Mouse (Mus musculus): Measurements from ENCODE around the gene Tmem203. TPM values are rescaled to one million over a fixed set of nuclear protein-coding genes. Genes with fewer than 3 reads are reported as not detected.

Gene Tmem203
- total and polyA plus RNA-seq, 3 experiments = 21.2 to 28.3 (median 21.5) TPM

GRCm38 (mm10) chr2:25267241-25267640, 12.0 kb downstream of the Tmem203 start:
- no peaks in the 10 kb centered on the region for H3K9me3 ChIP-seq (replicated peaks; ENCODE audit: low read length)
- H3K9ac ChIP-seq (ENCODE audit: insufficient read depth, low read depth) = no peak overlapping the region
- no peak overlapping the region for H3K4me2 ChIP-seq (ENCODE audit: insufficient read depth, low read depth, poor library complexity, severe bottlenecking)
- no peaks in the 10 kb centered on the region for H3K27me3 ChIP-seq (replicated peaks)
- in situ Hi-C loops (cut with MboI; ENCODE audit: low pct_ligation_motif_present, low pct_unique_long_range_greater_than_20kb, low sequenced_read_pairs) = no loop called here
- H3K36me3 ChIP-seq (replicated peaks in 1 of 2; ENCODE audit: control insufficient read depth in 1 of 2, insufficient read depth in 1 of 2, low read length in 1 of 2) = peaks cover 8 to 42% of the 10 kb centered on the region in 2 experiments
- H3K4me3 ChIP-seq (replicated peaks in 1 of 3; ENCODE audit: low read depth in 2 of 3, low read length in 2 of 3, poor library complexity in 1 of 3) = no peak overlapping the region
- H3K4me1 ChIP-seq (ENCODE audit: control insufficient read depth in 1 of 2, insufficient read depth in 2 of 2) = peaks cover 23 to 76% of the 10 kb centered on the region in 2 experiments
- no peak overlapping the region for H3K27ac ChIP-seq (ENCODE audit: insufficient read depth, low read depth)
- DNase-seq (ENCODE audit: extremely low read depth) = no peak
- peaks cover 18% of the 10 kb centered on the region for H3K79me2 ChIP-seq (replicated peaks; ENCODE audit: control insufficient read depth, extremely low read depth, insufficient read depth, poor library complexity, severe bottlenecking)
- dilution Hi-C loops (cut with MboI; ENCODE audit: extremely low pct_ligation_motif_present, extremely low pct_unique_long_range_greater_than_20kb, low sequenced_read_pairs) = no loop called here
- TF ChIP-seq ZMIZ1 (IDR thresholded peaks at IDR 0.05; ENCODE audit: low read depth, low read length) (no peak), RCOR1 (conservative IDR thresholded peaks at IDR 0.05; ENCODE audit: low read depth, low read length) (no peak), USF2 (conservative IDR thresholded peaks at IDR 0.05; ENCODE audit: low read depth, low read length) (no peak), IRF4 (IDR thresholded peaks at IDR 0.05; ENCODE audit: low read depth, low read length) (no peak), MEF2A (IDR thresholded peaks at IDR 0.05; ENCODE audit: borderline replicate concordance, low read depth, low read length) (no peak), CHD2 (IDR thresholded peaks at IDR 0.05; ENCODE audit: low read length) (no peak), TCF12 (IDR thresholded peaks at IDR 0.05; ENCODE audit: low read depth, low read length) (no peak), JUND (conservative IDR thresholded peaks at IDR 0.05; ENCODE audit: low read depth, low read length) (no peak), NELFE (IDR thresholded peaks at IDR 0.05; ENCODE audit: low read depth, low read length) (no peak), CTCF (conservative IDR thresholded peaks at IDR 0.05 in 1 of 2, IDR thresholded peaks at IDR 0.05 in 1 of 2; ENCODE audit: low read depth in 2 of 2, low read length in 2 of 2) (no peak; a peak in 1 of 4 replicates), ELF1 (IDR thresholded peaks at IDR 0.05; ENCODE audit: low read depth, low read length) (no peak)

DNA sequence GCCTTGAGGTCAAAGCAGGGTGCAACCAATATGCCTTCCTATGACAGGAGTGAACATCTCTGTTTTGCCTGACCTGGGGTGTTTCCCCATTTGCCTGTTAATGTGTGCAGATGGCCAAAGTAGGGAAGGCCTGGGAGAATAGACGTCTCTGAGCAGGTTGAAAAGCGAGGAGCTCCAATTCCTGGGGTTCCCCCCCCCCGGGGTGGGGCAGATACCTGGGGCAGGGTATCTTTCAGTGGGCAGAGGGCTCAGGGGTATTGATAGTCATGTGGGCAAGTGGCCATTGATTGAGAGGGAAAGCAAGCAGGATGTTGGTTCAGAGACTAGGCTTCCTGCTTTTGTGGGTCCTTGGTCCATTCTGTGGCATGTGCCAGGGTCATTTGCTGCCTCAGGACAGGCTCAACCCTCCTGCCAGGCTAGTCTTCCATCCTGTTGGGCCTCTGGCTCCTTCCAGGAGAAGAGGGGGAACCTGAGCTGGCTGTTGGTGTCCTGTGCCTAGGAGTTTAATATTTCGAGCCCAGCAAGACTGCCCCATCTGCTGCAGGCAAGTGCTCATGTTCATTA, 12.6 kb downstream of the Tmem203 start:
- H3K27ac ChIP-seq (ENCODE audit: insufficient read depth, low read depth) = no peak overlapping the region
- H3K4me1 ChIP-seq (ENCODE audit: control insufficient read depth in 1 of 2, insufficient read depth in 2 of 2) = peaks cover 23 to 76% of the 10 kb centered on the region in 2 experiments
- in situ Hi-C loops (cut with MboI; ENCODE audit: low pct_ligation_motif_present, low pct_unique_long_range_greater_than_20kb, low sequenced_read_pairs) = no loop called here
- H3K4me3 ChIP-seq (replicated peaks in 1 of 3; ENCODE audit: low read depth in 2 of 3, low read length in 2 of 3, poor library complexity in 1 of 3) = no peak overlapping the region
- DNase-seq (ENCODE audit: extremely low read depth) = no peak
- H3K4me2 ChIP-seq (ENCODE audit: insufficient read depth, low read depth, poor library complexity, severe bottlenecking) = no peak overlapping the region; the same call in 1 of the 2 replicates
- dilution Hi-C loops (cut with MboI; ENCODE audit: extremely low pct_ligation_motif_present, extremely low pct_unique_long_range_greater_than_20kb, low sequenced_read_pairs) = no loop called here
- H3K9ac ChIP-seq (ENCODE audit: insufficient read depth, low read depth) = no peak overlapping the region
- H3K9me3 ChIP-seq (replicated peaks; ENCODE audit: low read length) = no peaks in the 10 kb centered on the region
- no peak for TF ChIP-seq TCF12 (IDR thresholded peaks at IDR 0.05; ENCODE audit: low read depth, low read length)
- TF ChIP-seq RCOR1 (conservative IDR thresholded peaks at IDR 0.05; ENCODE audit: low read depth, low read length) = no peak
- no peak for TF ChIP-seq MEF2A (IDR thresholded peaks at IDR 0.05; ENCODE audit: borderline replicate concordance, low read depth, low read length)
- peaks cover 21% of the 10 kb centered on the region for H3K79me2 ChIP-seq (replicated peaks; ENCODE audit: control insufficient read depth, extremely low read depth, insufficient read depth, poor library complexity, severe bottlenecking)
- no peaks in the 10 kb centered on the region for H3K27me3 ChIP-seq (replicated peaks)
- peaks cover 8 to 42% of the 10 kb centered on the region in 2 experiments for H3K36me3 ChIP-seq (replicated peaks in 1 of 2; ENCODE audit: control insufficient read depth in 1 of 2, insufficient read depth in 1 of 2, low read length in 1 of 2)
